Mouse (Mus musculus) heart, embryonic 11.5 days (tissue): ENCODE results near the gene Ap3b2. TPM values are rescaled to one million over a fixed set of nuclear protein-coding genes. Genes with fewer than 3 reads are reported as not detected.
A peak's percentile ranks its signal among the peaks of the same experiment; 100 is the strongest.

Source experiments
- ATAC-seq: fragments of 200-750 bp; cut with Nextera tagmentation; replicated peaks from 2 replicates; pipeline ENCODE4 v1.8.0; 2017; ENCODE audit warnings: moderate library complexity; ENCODE audit not compliant: insufficient number of reproducible peaks, low FRiP score, low TSS enrichment
- H3K27ac ChIP-seq: fragments of 300-500 bp; sonication (generic); 2 replicates; pipeline ENCODE4 v1.5.1; 2014; ENCODE audit warnings: mild to moderate bottlenecking, low read depth, low read length
- H3K27me3 ChIP-seq: fragments of 300-500 bp; sonication (generic); 2 replicates; pipeline ENCODE4 v1.6.1; 2014; ENCODE audit warnings: mild to moderate bottlenecking, low read length, mixed read lengths; ENCODE audit not compliant: control insufficient read depth, insufficient read depth
- H3K36me3 ChIP-seq: fragments of 300-500 bp; sonication (generic); 2 replicates; pipeline ENCODE4 v1.6.1; 2014; ENCODE audit warnings: mild to moderate bottlenecking, low read length, moderate library complexity, mixed read lengths; ENCODE audit not compliant: control insufficient read depth, insufficient read depth
- H3K4me1 ChIP-seq: fragments of 300-500 bp; sonication (generic); 2 replicates; pipeline ENCODE4 v1.6.1; 2014; ENCODE audit warnings: low read length; ENCODE audit not compliant: control insufficient read depth, insufficient read depth
- H3K4me2 ChIP-seq: fragments of 300-500 bp; sonication (generic); 2 replicates; pipeline ENCODE4 v1.6.1; 2014; ENCODE audit warnings: mild to moderate bottlenecking, moderate library complexity
- H3K4me3 ChIP-seq: fragments of 300-500 bp; sonication (generic); 2 replicates; pipeline ENCODE4 v1.5.1; 2014; ENCODE audit warnings: low read depth, low read length
- H3K9ac ChIP-seq: fragments of 300-500 bp; sonication (generic); 2 replicates; pipeline ENCODE4 v1.6.1; 2014; ENCODE audit warnings: mild to moderate bottlenecking, low read depth, low read length, moderate library complexity
- H3K9me3 ChIP-seq: fragments of 300-500 bp; sonication (generic); replicated peaks from 2 replicates; pipeline ENCODE4 v1.6.1; 2016; ENCODE audit warnings: low read length; ENCODE audit not compliant: control insufficient read depth
- WGBS: fragments of 180-500 bp; shearing (Covaris S2); extraction: QIAGEN DNeasy Blood & Tissue Kit; methylation state at CpG from one replicate; pipeline ENCODE4 v1.1.7; 2014; ENCODE audit not compliant: insufficient replicate concordance; 5-methylcytosine and 5-hydroxymethylcytosine counted together
- microRNA counts: library from miRNA; unstranded; fragments of <30 nt; microRNA quantifications from one replicate; lab custom pipeline; 2015
- polyA plus RNA-seq: library from polyadenylated mRNA; unstranded; fragments of >200 nt; fragmentation: Nextera tagmentation; extraction: Ambion mirVana; gene quantifications from 2 replicates; pipeline ENCODE4 v1.2.1, GENCODE M21; 2014

The Ap3b2 gene
- polyA plus RNA-seq, 1 experiment from 2014 or later, result 11.4 TPM

DNA sequence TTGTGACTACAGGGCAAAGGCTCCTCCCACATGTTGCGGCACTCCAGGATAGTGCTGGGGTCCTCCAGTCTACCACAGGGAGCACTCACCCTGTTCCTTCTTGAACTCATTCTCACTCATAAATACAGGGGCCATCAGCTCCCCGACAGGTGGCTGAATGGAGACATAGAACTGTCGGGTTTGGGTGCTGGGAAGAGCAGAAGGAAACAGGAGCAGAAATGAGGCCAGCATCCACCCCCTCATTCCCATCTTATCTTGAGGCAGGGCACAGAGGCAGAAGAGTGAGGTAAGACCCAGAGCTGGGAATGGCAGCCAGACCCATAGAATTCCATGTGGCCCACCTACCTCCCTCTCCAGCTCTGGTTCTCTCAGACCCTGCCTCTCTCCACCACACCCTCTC lies 30.9 kb downstream of the Ap3b2 start:
- Histone ChIP-seq H3K27ac (no peak overlapping the region), H3K9ac (no peak overlapping the region), H3K27me3 (peaks cover 12% of the 10 kb centered on the region), H3K36me3 (no peaks in the 10 kb centered on the region), H3K4me1 (no peaks in the 10 kb centered on the region), H3K4me2 (no peak overlapping the region), H3K4me3 (no peak overlapping the region), H3K9me3 (no peaks in the 10 kb centered on the region)
- ATAC-seq, result no peak
- 64% methylated on average over 3 of the region's 3 CpGs for WGBS

DNA sequence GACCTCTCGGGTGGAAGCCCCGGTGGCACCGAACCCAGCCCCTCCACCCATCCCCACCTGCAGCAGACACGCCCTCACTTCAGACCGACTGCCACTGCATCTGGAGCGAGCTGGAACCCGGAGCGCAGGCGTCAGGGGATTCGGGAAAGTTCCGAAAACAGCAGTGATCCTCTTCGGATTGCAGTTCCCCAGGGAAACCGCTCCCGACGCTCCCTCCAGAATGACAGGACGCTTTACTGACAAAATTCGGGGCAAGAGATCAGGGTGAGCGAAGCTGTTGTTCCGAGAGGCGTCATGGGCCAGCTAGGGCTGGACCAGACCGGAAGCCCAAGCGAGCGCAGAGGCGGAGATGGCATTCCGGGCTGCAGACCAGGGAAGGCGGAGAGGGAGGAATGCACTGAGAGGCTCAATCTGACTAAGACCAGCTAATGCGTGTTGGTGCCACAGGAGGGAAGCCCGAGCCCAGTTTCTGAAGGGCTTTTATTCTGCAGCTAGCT lies 38.5 kb downstream of the Ap3b2 start, which contains the start of gene Cpeb1:
TSS of gene Cpeb1 (minus strand) at position 311 of the 497 bp plus-strand sequence.
- peak within 1 kb of the TSS; percentile 22; the same call in 1 of the 2 replicates for H3K9ac ChIP-seq

DNA sequence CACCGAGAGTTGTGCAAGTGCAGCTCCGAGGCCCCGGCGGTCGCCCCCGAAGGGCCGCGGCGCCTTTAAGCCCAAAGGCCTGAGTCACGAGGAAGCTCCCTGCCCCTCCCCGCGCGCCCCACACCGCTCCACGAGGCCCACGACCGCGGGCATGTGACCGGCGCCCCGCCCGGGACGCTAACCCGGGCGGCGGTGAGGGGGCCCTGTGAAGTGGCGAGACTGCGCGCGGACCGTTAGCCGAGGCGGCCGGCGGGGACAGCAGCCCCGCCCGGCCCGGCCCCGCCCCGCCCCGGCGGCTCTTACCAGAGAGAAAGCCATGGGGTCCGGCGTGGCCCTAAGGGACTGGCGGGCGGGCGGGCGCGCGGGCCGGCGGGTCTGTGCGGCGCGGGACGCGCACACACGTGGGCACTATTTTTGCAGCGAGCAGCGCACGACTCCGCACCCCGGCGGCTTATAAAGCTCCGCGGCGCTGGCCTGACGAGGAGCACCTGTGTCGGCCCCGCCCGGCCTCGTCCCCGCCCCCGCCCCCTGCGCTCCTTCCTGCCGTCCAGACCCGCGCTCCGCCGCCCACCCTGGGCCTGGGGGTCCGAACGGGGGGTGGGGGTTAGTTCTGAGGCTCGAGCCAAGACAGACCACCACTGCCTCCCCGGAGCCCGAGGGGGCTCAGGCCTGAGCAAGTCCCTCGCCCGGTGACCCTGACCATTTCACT lies 39.2 kb downstream of the Ap3b2 start:
- no peaks in the 10 kb centered on the region for H3K36me3 ChIP-seq
- peak overlapping the region; percentile 93 for H3K4me2 ChIP-seq
- WGBS, result 1% methylated on average over 62 of the region's 87 CpGs
- H3K4me1 ChIP-seq, result peaks cover 17% of the 10 kb centered on the region
- H3K27me3 ChIP-seq, result peaks cover 69% of the 10 kb centered on the region
- no peaks in the 10 kb centered on the region for H3K9me3 ChIP-seq
- ATAC-seq, result peak; percentile 43
- peak overlapping the region; percentile 63 for H3K4me3 ChIP-seq
- H3K9ac ChIP-seq, result peak overlapping the region; percentile 22; the same call in 1 of the 2 replicates
- H3K27ac ChIP-seq, result no peak overlapping the region

More for the DNA sequence above, 38.5 kb downstream of the Ap3b2 start, which contains the start of gene Cpeb1:
- Histone ChIP-seq H3K4me2 (peak within 1 kb of the TSS; percentile 93), H3K4me1 (peaks cover 17% of the 10 kb centered on the region), H3K4me3 (peak within 1 kb of the TSS; percentile 63), H3K36me3 (no peaks in the 10 kb centered on the region), H3K27me3 (peaks cover 69% of the 10 kb centered on the region), H3K9me3 (no peaks in the 10 kb centered on the region), H3K27ac (no peak within 1 kb of the TSS)
- under 1% methylated on average over 28 of the region's 28 CpGs for WGBS
- no peak for ATAC-seq

DNA sequence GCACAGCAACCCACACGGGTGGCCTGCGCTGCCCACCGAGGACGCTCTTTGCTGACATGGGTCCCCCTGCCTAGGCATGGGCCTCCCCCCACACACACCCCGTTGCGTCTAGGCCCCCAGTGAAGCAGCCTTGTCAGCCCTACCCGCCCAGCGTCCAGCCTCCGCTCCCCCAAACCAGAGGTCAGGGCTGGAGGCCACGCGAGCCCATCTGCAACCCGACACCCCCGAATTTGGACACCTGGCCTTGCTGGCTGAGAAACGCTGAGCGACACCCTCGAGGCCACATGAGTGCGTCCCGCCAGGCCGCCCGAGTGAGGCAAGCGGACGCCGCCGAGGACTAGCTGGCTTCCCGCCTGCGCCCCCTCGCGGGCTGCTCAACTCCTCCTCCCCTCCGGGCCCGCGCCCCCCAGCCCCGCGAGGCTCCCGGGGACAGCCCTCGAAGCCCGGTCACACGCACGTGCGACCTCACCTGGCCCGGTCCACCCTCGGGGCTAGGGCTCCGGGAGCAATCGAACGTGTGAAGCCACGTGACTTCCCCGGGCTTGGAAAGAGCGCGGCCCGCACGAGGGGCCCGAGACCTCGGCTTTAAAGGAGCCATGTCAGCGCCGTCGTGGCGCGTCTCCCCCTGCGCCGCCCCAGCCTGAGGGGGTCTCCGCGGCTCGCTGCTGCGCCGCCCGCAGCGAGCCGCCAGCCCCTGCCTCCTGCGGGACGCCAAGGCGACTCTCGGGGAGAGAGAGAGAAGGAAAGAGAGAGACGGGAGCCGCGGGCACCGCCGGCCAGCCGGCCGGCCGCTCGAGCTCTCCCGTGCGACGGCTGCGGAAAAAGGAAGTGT lies 40.1 kb downstream of the Ap3b2 start:
- 0 out of 2 replicates have a peak, but pooled peaks have one; percentile 26 for ATAC-seq
- no peak overlapping the region for H3K27ac ChIP-seq
- 5% methylated on average over 83 of the region's 84 CpGs for WGBS
- H3K27me3 ChIP-seq, result peaks cover 65% of the 10 kb centered on the region
- peak overlapping the region; percentile 93 for H3K4me2 ChIP-seq
- H3K4me3 ChIP-seq, result peak overlapping the region; percentile 63
- no peaks in the 10 kb centered on the region for H3K36me3 ChIP-seq
- H3K4me1 ChIP-seq, result peaks cover 17% of the 10 kb centered on the region
- H3K9ac ChIP-seq, result no peak overlapping the region
- H3K9me3 ChIP-seq, result no peaks in the 10 kb centered on the region

DNA sequence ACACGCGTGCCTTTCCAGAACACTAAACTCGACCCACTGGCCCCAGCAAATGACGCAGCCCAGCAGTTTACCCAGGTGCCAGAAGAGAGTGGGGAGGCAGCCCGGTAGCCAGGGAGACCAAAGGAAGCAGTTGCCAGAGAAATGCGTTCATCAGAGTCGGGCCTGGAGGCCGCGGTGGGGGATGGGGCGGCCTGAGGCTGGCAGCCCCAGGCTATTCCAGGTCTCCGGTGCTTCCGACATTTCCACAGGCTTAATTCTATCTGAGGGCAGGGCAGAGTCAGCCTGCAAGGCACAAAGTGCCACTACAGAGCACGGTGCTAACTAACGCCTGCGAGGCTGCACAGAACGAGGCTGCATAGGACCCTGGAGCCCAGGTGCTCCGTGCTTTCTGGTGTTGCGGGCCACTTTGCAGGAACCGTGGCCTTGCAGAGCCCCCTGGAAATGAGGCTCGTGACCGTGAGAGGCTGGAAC lies 40.7 kb downstream of the Ap3b2 start:
- H3K27ac ChIP-seq, result no peak overlapping the region
- ATAC-seq, result no peak
- H3K4me2 ChIP-seq, result peak overlapping the region; percentile 93
- peak overlapping the region; percentile 63 for H3K4me3 ChIP-seq
- H3K9ac ChIP-seq, result no peak overlapping the region
- 5% methylated on average over 21 of the region's 21 CpGs for WGBS
- peaks cover 60% of the 10 kb centered on the region for H3K27me3 ChIP-seq
- H3K9me3 ChIP-seq, result no peaks in the 10 kb centered on the region
- no peaks in the 10 kb centered on the region for H3K36me3 ChIP-seq
- peaks cover 17% of the 10 kb centered on the region for H3K4me1 ChIP-seq

MicroRNAs encoded within 50 kb of the gene (microRNA counts, 519-probe panel; counts per million panel counts)
- microRNA mmu-miR-1839-3p (lab: Ali Mortazavi, UCI), result 32.2 counts per million
- microRNA mmu-miR-1839-5p (lab: Ali Mortazavi, UCI), result 4,167 counts per million, percentile 30 among the panel's probes with 10 or more counts

Other genes with a start within 250 kb of the Ap3b2 start
- 1,053 and 1,144 TPM in 2 replicates for gene Rps17, start 148.7 kb downstream of the Ap3b2 start, polyA plus RNA-seq
- gene Cpeb1, start 38.5 kb downstream of the Ap3b2 start, polyA plus RNA-seq, result 2.9 and 3.3 TPM in 2 replicates
- not detected in 2 replicates for gene BC048679, start 4.4 kb upstream of the Ap3b2 start, polyA plus RNA-seq
- 50.9 and 62.4 TPM in 2 replicates for gene Fsd2, start 73.0 kb upstream of the Ap3b2 start, polyA plus RNA-seq
- gene Whamm, start 77.3 kb upstream of the Ap3b2 start, polyA plus RNA-seq, result 5.9 and 6.2 TPM in 2 replicates
- gene Homer2, start 213.6 kb upstream of the Ap3b2 start, polyA plus RNA-seq, result 121 and 129 TPM in 2 replicates